Mouse (Mus musculus) kidney, embryonic 16.5 days (tissue): ENCODE results near the gene Rilpl1. TPM values are rescaled to one million over a fixed set of nuclear protein-coding genes. Genes with fewer than 3 reads are reported as not detected.

Source experiments
- ATAC-seq: fragments of 200-750 bp; cut with Nextera tagmentation; 2 replicates; pipeline ENCODE4 v1.8.0; 2017; ENCODE audit warnings: moderate TSS enrichment; ENCODE audit not compliant: low FRiP score, low TSS enrichment
- H3K27ac ChIP-seq: fragments of 300-500 bp; sonication (generic); 2 replicates; pipeline ENCODE4 v1.5.1; 2014; ENCODE audit warnings: low read length
- H3K27me3 ChIP-seq: fragments of 300-500 bp; sonication (generic); 2 replicates; pipeline ENCODE4 v1.6.1; 2014; ENCODE audit warnings: low read length, control low read depth, mixed read lengths; ENCODE audit not compliant: insufficient read depth
- H3K36me3 ChIP-seq: fragments of 300-500 bp; sonication (generic); 2 replicates; pipeline ENCODE4 v1.6.1; 2014; ENCODE audit warnings: low read length, control low read depth, mixed read lengths; ENCODE audit not compliant: insufficient read depth
- H3K4me1 ChIP-seq: fragments of 300-500 bp; sonication (generic); 2 replicates; pipeline ENCODE4 v1.6.1; 2014; ENCODE audit warnings: low read length, control low read depth, mixed read lengths; ENCODE audit not compliant: insufficient read depth
- H3K4me2 ChIP-seq: fragments of 300-500 bp; sonication (generic); replicated peaks from 2 replicates; pipeline ENCODE4 v1.6.1; 2014; ENCODE audit warnings: low read depth, low read length
- H3K4me3 ChIP-seq: fragments of 300-500 bp; sonication (generic); 2 replicates; pipeline ENCODE4 v1.5.1; 2014; ENCODE audit warnings: mild to moderate bottlenecking, low read length
- H3K9ac ChIP-seq: fragments of 300-500 bp; sonication (generic); replicated peaks from 2 replicates; pipeline ENCODE4 v1.6.1; 2014; ENCODE audit warnings: low read length
- H3K9me3 ChIP-seq: fragments of 300-500 bp; sonication (generic); 2 replicates; pipeline ENCODE4 v1.6.1; 2016; ENCODE audit warnings: low read length, control low read depth
- WGBS: fragments of 180-500 bp; shearing (Covaris S2); extraction: QIAGEN DNeasy Blood & Tissue Kit; methylation state at CpG from one replicate; pipeline ENCODE4 v1.1.7; 2014; 5-methylcytosine and 5-hydroxymethylcytosine counted together
- polyA plus RNA-seq: library from polyadenylated mRNA; unstranded; fragments of >200 nt; fragmentation: Nextera tagmentation; extraction: Ambion mirVana; gene quantifications from 2 replicates; pipeline ENCODE4 v1.2.1, GENCODE M21; 2015

Rilpl1 gene
- polyA plus RNA-seq, 1 experiment from 2014 or later = 21.7 TPM

GRCm38 (mm10) chr5:124450641-124451340 is 80.4 kb downstream of the Rilpl1 start:
- WGBS = 70% methylated on average over 16 of the region's 16 CpGs
- no peak overlapping the region for H3K4me2 ChIP-seq
- no peak overlapping the region for H3K9ac ChIP-seq
- H3K4me3 ChIP-seq = no peak overlapping the region
- no peaks in the 10 kb centered on the region for H3K27me3 ChIP-seq
- H3K27ac ChIP-seq = no peak overlapping the region
- H3K4me1 ChIP-seq = peaks cover 12% of the 10 kb centered on the region
- peaks cover 70% of the 10 kb centered on the region for H3K36me3 ChIP-seq
- ATAC-seq = no peak
- H3K9me3 ChIP-seq = no peaks in the 10 kb centered on the region

- no peak overlapping the region for H3K4me2 ChIP-seq
Observed at GRCm38 (mm10) chr5:124450051-124450450, 81.1 kb downstream of the Rilpl1 start.

GRCm38 (mm10) chr5:124449494-124449893 is 81.7 kb downstream of the Rilpl1 start:
- Histone ChIP-seq H3K27me3 (no peaks in the 10 kb centered on the region), H3K4me3 (no peak overlapping the region), H3K27ac (no peak overlapping the region), H3K4me2 (no peak overlapping the region), H3K9ac (no peak overlapping the region), H3K9me3 (no peaks in the 10 kb centered on the region), H3K4me1 (peaks cover 16% of the 10 kb centered on the region), H3K36me3 (peaks cover 63% of the 10 kb centered on the region)
- 82% methylated on average over 6 of the region's 6 CpGs for WGBS
- no peak for ATAC-seq

More at GRCm38 (mm10) chr5:124450051-124450450, 81.1 kb downstream of the Rilpl1 start:
- Histone ChIP-seq H3K9ac (no peak overlapping the region), H3K4me3 (no peak overlapping the region), H3K36me3 (peaks cover 65% of the 10 kb centered on the region), H3K27ac (no peak overlapping the region), H3K9me3 (no peaks in the 10 kb centered on the region), H3K27me3 (no peaks in the 10 kb centered on the region), H3K4me1 (peaks cover 12% of the 10 kb centered on the region)
- ATAC-seq = no peak
- 89% methylated on average over 7 of the region's 7 CpGs for WGBS

- Histone ChIP-seq H3K27me3 (no peaks in the 10 kb centered on the region), H3K27ac (peak overlapping the region; percentile 88), H3K9me3 (no peaks in the 10 kb centered on the region), H3K4me3 (peak overlapping the region; percentile 83), H3K9ac (peak overlapping the region; percentile 92), H3K36me3 (peaks cover 38% of the 10 kb centered on the region), H3K4me2 (peak overlapping the region; percentile 86), H3K4me1 (peaks cover 17% of the 10 kb centered on the region)
- peak; percentile 88 for ATAC-seq
- WGBS = 1% methylated on average over 15 of the region's 15 CpGs
Observed at GRCm38 (mm10) chr5:124446301-124446881, 84.8 kb downstream of the Rilpl1 start.

- peaks cover 20% of the 10 kb centered on the region for H3K4me1 ChIP-seq
Observed at GRCm38 (mm10) chr5:124445621-124446293, 85.4 kb downstream of the Rilpl1 start.

GRCm38 (mm10) chr5:124444661-124445561 is 86.3 kb downstream of the Rilpl1 start:
- H3K4me1 ChIP-seq = peaks cover 24% of the 10 kb centered on the region
- peak overlapping the region; percentile 88 for H3K27ac ChIP-seq
- no peaks in the 10 kb centered on the region for H3K9me3 ChIP-seq
- ATAC-seq = peak; percentile 89
- H3K27me3 ChIP-seq = no peaks in the 10 kb centered on the region
- peak overlapping the region; percentile 92 for H3K9ac ChIP-seq
- H3K4me2 ChIP-seq = peak overlapping the region; percentile 86
- peaks cover 25% of the 10 kb centered on the region for H3K36me3 ChIP-seq
- WGBS = 4% methylated on average over 52 of the region's 66 CpGs
- H3K4me3 ChIP-seq = peak overlapping the region; percentile 83

More at GRCm38 (mm10) chr5:124445621-124446293, 85.4 kb downstream of the Rilpl1 start:
- Histone ChIP-seq H3K4me3 (peak overlapping the region; percentile 83), H3K9me3 (no peaks in the 10 kb centered on the region), H3K36me3 (peaks cover 32% of the 10 kb centered on the region), H3K27ac (peak overlapping the region; percentile 88), H3K4me2 (peak overlapping the region; percentile 86), H3K27me3 (no peaks in the 10 kb centered on the region), H3K9ac (peak overlapping the region; percentile 92)
- WGBS = under 1% methylated on average over 55 of the region's 77 CpGs
- ATAC-seq = peak; percentile 68

GRCm38 (mm10) chr5:124444208-124444607 is 87.0 kb downstream of the Rilpl1 start:
- Histone ChIP-seq H3K36me3 (peaks cover 19% of the 10 kb centered on the region), H3K9ac (peak overlapping the region; percentile 92; the same call in 1 of the 2 replicates), H3K27ac (peak overlapping the region; percentile 88), H3K9me3 (no peaks in the 10 kb centered on the region), H3K27me3 (no peaks in the 10 kb centered on the region), H3K4me1 (peaks cover 25% of the 10 kb centered on the region), H3K4me3 (no peak overlapping the region), H3K4me2 (peak overlapping the region; percentile 86; the same call in 1 of the 2 replicates)
- no peak for ATAC-seq
- 76% methylated on average over 3 of the region's 3 CpGs for WGBS
